Mouse (Mus musculus) heart, adult 9 months (tissue): ENCODE results near the gene Pomgnt1.

Experiments
- DNase-seq, 2 experiments: peaks; one replicate each; pipeline ENCODE4 v3.0.0; 2022; ENCODE audit warnings: low spot score in 2 of 2

Gene Pomgnt1

DNA sequence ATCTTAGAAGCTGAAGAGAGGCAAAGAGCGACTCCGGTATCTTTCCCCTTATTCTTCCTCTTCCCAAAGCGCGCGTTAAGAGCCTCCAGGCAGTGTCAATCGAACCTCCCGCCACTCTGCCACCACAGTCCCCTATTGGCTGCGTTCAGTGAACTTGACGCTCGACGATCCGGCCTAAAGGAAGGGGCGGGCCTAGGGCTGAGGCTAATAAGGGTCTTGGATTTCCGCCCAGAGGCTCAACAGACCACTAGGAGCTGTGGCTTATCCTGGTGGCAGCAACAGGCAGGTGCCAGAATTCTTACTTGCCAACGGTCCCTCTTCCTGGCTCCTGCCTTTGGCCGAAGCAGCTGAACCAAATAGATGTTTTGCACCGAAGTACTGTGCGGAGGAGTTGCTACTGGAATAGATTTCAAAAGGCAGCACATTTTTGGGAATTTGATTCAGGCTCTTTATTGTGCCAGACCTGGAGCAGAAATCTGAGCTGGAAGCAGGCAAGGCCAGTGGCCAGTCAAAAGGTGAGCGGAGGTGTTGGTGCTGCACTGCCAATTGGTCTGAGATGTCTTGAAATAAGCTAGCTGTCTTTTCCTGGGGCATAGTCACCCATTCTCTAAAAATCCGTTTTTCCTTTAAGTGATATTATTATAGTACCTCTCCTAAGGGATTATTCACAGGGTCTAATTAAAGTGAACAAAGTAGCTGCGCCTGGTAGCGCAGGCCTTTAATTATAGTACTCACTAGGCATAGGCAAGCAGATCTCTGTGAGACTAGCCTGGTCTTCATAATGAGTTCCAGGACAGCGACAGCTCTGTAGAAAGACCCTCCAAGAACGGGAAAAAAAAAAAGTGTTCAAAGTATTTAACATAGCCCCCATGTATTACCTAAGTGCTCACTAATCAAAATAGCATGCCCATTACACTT is at the start of gene Pomgnt1, which contains the start of gene Rad54l:
Gene Pomgnt1, plus strand, starts transcription at position 239 of the 918 bp plus-strand sequence.
Gene Rad54l, minus strand, starts transcription at position 89 of the 918 bp plus-strand sequence.
- peak; percentile 76 to 81 for DNase-seq

DNA sequence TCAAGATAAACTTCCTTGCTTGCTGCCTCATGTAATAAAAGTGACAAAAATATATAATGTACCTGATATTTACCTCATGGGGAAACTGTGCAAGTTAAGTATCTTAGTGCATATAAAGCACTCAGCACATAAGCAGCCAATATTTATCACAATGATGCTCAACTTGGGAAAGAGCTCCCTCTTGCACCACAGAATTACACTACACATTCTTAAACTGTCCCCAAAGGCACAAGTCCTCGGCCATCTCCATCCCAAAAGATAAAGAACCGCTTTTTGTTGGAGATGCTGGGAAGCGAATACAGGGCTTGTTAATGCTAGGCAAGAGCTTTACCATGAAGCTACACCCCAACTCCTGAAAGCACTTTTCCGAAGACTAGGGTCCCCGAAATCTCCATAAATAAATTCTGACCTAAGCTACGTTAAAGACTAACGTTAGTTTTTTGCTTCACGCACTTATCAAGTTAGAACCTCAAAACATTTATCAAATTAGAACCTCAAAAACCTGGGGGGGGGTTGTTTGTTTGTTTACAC is 49.4 kb upstream of the Pomgnt1 start:
- DNase-seq, result peak in 1 of 2 experiments; percentile 15

DNA sequence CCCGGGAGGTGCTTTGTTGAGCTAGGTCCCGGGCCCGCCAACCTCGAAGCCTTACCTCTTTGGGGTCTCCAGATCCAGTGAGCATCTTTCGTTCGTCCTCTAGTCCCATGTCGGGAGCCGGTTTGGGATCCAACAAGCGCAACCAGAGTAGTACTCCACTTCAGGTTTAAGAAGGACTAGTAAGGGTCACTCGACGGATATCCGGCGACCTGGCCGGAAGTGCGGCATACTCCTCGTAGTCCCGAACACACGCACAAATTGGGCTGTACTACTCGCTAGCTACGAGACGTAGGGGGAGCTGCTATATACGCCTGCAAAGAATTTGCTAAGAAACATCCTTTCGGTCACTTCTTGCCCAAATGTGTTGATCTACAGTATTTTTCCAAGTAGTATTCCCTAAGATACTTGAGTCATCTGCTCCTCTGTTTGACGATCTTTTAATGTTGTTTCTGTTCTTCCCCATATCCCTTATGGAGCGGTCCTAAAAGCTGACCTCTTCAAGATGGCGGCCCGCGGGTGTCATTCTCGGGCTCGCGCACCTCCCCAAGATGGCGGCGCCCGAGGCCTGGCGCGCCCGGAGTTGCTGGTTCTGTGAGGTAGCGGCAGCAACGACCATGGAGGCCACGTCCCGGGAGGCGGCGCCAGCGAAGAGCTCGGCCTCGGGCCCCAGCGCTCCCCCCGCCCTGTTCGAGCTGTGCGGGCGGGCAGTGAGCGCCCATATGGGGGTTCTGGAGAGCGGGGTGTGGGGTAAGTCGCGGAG is 48.6 kb upstream of the Pomgnt1 start, which contains the start of the genes Uqcrh and Lrrc41:
Gene Uqcrh, minus strand, starts transcription at position 211 of the 760 bp plus-strand sequence.
Gene Lrrc41, plus strand, starts transcription at position 409 of the 760 bp plus-strand sequence.
- peak; percentile 90 to 96 for DNase-seq

DNA sequence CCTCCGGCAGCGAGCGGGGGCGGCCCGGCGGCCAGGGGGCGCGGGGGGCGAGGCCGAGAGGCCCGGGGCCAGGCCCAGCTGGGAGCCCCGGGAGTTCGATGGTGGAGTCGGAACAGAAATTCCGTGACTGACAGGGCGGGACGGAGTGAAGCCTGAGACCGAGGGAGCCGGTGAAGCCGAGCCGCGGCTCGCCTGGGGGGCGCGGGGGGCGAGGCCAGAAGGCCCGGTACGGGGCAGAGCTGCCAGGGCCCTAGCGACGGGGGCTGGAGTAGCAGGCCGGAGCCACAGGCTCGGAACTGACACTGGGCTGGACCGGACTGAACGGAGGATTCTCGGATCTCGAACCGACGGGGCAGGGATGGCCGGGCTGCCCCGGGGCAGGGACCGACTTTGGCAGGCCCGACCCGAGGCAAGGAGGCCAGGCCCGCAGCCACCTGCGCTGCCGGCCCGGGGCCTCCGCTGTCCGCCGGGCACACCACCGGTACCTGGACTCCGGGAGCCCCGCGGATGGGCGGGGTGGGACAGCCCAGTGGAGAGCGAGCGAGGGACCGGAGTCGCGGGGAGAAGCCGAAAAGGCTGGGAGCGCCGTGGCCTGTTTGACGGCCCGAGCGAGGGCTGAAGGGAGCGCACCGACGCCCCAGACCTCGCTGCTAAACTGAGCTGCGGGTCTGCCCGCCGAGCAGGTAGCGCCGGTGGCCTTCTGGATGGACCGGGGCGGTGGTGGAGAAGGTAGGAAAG is 47.8 kb upstream of the Pomgnt1 start:
- DNase-seq, result peak; percentile 69 to 74

DNA sequence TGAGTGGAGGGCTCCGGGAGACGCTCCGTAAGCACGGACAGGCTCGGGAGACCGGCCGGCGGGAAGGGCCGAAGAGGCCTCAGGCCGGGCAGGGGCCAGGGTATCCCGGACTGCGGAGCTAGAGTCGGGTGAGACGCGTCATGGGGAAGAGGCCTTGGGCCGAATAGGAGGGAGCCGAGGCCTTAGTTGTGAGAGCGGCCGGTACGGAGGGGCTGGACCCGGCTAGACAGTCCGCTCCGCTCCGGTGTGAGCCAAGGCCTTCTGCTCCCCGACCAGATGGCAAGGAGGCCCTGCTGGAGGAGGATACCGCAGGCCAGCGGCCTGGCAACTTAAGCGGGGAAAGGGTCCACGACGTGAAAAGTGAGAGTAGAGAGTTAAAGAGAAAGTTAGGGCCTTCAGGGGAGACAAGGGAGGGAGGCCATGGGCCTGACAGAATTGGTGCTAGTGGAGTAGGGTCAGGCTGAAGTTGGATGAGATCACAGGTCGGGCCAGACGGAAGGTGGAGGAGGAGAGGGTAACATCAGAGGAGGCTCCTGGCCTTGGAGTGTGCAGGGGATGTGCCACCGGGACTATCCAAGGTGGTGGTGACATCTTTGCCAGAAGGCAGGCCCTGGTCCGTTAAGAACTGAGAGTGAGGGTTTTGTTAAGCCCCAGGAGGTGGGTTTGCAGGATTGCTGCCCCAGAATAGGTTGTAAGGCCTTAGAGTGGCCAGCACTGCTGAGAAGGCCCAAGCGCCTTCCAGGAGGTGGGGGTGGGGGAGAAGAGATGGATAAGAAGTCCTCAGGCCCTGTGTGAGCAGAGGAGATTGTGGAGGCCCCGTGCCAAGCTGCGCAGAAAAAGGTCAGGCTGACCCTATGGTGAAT is 47.0 kb upstream of the Pomgnt1 start:
- DNase-seq, result peak; percentile 34 to 41

DNA sequence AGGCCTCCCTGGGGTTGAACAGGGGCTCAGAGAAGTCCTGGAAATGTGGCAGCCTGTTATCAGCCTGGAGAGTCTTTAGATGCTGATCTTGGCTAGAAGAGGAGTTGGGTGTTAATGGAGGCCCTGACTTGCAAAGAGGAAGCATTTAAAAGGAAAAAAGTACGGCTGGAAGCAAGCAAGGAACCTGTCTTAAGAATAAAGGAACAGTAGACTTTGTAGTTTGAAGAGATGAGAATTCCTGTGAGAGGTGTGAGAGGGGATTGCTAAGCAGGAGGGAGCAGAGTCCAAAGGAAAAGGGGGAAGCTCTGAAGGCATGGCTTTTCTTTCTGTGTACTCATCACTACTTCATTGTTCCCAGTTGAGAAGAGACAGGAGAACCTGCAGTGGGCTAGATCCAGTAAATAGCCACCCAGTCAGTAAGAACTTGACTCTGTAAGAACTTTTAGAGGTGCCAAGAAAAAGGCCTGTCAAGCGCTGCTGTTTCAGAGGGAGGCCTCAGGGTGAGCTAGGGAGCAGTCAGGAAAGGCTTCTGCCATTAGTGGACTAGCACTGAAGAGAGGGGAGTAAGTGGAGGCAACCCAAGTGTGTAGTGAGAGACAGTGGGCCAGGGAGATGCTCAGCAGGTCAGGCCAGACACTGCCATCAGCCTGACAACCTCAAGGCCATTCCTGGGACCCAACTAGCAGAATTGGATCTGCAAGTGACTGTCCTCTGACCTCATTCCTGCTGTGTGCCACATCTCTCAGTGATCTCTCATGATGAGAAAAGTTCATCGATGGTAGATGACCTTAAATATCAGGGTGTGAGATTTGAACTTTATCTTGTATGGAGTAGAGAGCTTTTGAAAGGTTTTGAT is 46.2 kb upstream of the Pomgnt1 start:
- DNase-seq, result no peak

DNA sequence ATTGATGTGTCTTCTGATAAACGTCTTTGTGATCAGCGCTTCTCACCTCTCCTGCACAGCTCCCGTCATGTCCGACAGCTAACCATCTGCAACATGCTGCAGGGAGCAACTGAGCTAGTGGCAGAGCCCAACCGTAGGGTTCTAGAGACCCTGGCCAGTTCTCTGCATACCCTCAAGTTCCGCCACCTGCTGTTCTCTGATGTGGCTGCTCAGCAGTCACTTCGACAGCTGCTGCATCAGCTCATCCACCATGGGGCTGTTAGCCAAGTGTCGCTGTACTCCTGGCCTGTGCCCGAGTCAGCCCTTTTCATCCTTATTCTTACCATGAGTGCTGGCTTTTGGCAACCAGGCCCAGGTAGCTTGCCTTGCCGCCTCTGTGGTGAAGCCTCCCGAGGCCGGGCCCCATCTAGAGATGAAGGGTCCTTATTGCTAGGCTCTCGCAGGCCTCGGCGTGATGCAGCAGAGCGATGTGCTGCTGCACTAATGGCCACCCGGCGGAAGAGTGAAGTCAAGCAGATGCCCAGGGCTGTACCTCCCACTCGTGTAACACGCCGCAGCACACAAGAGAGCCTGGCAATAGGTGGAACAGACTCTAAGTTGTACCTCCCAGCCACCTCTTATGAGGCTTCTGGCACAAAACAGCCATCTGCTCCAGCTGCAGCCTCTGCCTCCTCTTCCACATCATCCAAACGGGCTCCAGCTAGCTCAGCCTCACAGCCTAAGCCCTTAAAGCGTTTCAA is 35.0 kb upstream of the Pomgnt1 start:
- no peak for DNase-seq

DNA sequence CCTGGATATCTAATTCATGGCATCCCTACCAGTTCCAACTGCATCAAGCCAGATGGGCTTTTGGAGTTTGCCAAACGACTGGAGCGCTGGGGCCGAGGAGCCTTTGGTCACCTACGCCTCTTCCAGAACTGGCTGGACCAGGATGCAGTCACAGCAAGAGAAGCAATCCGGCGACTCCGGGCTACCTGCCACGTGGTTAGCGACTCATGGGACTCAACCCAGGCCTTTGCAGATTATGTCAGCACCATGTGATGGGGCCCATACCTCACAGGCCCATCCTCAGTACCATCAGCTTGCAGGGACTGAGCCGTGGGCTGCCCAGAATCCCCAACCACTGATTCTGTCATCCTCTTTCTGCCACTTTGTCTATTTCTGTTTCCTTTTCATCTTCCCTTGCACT is 27.3 kb upstream of the Pomgnt1 start:
- no peak for DNase-seq

DNA sequence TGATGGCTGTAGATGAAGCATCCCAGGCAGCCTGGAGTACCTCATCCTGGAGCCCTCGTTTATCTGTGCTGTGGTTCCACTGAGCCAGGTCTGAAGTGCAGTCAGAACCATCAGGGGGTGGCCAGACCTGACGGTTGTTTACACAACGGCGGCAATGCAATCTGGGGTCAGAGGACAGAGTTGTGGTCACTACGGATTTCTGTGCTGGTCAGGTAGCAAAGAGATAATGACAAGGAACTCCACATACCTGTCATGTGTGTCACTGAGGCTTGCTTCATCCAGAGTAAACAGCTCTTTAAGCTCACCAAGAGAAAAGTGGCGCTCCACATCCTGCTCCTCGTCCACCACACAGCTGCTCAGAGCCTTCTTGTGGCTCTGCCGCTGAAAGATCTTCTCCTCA is 26.4 kb upstream of the Pomgnt1 start:
- no peak for DNase-seq

DNA sequence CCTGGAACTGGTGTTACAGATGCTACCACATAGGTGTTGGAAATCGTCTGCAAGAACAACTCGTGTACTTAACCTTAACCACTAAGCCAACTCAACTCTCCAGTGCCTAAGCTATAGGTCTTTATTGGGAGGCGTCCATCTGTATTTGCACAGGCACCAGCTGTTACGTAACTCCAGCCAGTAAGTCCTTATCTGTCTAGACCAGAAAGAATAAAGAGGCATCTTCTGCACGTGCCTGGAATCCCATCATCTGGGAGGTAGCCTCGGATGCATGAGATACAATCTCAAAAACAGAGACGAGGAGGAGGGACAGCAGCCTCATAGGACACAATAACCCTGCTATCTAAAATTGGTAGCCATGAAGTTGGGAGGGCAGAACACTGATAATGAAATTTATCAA is 22.7 kb upstream of the Pomgnt1 start:
- DNase-seq, result no peak

DNA sequence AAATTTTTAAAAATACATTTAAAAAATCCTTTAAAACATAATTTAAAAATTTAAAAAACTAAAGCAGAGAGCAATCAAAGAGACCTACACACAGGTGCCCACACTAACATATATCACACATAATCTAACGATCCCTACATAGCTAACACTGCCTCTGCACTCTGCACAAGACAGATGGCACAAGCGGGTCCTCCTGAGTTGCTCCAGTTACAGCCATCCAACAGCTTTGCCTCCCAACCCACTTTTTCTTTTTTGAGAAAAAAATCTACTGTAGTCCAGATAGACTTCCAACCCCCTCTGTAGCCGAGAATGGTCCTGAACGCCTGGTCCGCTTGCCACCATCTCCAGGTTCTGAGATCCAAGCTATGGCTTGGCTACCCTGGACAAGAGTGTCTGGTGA is 18.4 kb upstream of the Pomgnt1 start:
- DNase-seq, result no peak

DNA sequence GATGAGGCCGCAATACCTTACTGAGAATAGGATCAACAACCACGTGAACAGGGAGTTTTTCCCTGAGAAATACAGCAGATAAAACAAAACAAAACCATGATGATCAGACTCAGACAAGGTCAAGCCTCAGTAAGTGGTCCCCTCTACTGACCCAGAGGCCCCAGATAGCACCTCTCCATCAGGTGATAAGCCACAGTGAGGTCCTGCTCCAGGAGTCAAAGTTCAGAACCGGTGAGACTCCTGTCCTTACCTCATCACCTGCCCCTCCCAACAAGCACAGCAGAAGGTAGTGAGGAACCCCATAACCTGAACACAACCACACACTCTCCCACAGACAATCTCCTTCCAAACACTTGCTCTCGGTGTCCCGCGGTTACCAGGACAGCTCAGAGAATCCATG is 12.9 kb upstream of the Pomgnt1 start:
- DNase-seq, result no peak

DNA sequence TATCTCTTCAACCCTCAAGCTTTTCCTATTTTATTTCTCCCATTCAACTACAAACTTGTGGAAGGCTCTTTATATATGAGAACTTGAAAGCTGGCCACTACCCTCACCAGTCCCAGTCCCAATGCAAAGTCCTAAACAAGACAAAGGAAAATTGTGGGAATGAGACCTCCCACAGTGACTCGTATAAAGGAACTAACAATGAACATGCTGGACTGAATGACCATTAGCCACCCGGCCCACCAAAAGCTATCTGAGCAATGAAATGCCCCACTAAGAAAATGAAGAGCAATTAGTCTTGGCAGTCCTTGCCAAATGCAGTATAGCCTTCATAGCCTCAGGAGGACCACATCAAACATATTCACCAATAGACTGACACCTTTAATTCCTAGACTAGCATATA is 12.2 kb upstream of the Pomgnt1 start:
- DNase-seq, result no peak

DNA sequence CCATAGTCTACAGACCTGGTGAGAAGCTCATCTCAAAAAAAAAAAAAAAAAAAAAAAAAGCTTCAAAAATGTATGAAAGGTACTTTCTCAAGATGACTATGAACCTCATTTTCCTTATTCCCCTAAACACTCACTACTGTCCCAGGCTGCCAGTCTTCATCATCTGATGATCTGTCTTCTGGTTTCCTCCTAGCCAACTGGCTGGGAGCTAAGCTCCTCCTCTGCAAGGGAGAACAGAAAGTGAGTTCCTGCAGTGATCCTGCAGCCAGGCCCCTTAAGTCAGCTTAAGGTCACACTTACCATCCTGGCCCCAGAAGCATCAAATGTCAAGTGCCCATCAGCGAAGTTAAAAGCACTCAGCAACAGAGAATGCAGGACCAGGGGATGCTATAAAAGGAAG is 878 bp upstream of the Pomgnt1 start:
- no peak for DNase-seq

DNA sequence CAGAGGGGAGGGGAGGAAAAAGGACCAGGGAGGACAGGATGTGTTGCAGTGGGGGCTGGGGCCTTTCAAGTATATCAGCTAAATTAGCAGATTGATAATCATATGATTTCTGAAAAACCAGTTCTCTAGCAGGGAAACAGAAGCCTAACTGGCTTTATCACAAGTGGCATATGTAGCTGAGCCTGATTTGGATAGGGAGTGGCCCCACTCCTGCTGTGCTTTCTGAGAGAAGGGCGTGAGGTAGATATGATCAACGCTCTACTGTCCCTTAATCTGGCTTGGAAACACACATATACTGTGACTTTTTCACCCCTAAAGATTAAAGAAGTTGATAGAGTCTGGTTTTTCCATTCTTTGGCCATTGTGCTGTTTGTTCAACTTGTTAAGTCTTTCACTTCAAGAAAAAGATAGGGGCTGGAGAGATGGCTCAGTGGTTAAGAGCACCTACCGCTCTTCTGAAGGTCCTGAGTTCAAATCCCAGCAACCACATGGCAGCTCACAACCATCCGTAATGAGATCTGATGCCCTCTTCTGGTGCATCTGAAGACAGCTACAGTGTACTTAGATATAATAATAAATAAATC is 2.3 kb downstream of the Pomgnt1 start:
- no peak for DNase-seq

DNA sequence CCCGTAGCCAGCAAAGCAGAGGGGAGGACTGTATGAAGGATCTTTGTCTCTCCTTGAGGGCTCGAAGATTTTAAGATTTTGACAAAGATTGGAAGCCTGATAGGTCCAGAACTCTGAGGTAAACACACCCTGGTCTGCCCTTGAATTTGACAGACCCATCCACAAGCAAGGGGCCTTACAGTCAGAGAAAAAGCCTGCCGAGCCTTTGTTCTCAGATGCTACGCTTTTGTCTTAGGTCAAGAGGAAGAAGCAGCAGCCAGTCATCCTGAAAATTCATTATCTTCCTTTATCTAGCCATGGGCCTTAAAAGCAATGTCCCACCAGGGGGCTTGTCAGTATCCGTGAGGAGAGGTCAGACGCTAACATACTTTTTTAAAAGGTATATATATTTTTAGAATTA is 4.3 kb downstream of the Pomgnt1 start:
- no peak for DNase-seq

DNA sequence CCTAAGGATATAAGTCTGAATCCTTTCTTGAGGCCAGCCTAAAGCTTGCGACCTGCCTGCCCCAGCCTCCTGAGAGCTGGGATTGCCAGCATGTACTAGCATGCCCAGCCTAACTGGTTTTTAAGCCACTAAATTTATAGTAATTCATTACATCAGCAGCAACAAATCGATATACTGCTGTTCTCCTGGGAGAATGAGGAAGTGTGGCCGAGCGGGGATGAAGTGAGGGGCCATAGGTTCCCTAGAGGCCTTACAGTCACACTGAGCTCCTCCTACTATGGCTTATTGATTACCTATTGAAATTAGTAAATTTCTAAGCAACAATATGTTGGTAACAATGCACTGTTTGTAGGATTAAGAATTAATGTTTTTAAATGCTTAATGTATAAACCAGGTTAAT is 9.5 kb downstream of the Pomgnt1 start:
- no peak for DNase-seq

DNA sequence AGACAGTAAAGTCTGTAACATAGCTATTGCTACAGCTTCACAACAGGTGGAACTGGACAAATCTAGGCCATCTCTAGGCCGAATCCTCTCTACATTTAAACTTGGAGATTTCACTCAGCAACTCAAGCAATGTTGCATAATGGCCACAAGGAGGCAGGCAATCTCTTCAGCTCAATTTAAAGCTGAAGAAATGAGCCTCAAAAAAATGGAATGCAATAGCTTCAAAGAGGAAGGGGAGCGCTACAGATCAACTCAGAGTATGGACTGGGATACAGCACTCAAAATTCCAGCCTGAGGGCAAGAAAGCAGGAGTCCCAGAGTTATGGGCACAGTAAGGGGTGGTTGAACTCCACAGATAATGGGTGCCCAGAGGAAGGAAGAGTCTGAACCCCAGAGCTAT is 11.3 kb downstream of the Pomgnt1 start:
- no peak for DNase-seq
